Mouse (Mus musculus): ENCODE measurements around the gene Iqgap1. TPM values are rescaled to one million over a fixed set of nuclear protein-coding genes. Genes with fewer than 3 reads are reported as not detected.
"Not testable (repeated sequence)": the region's sequence is repeated elsewhere in the genome, so short reads cannot be mapped to it uniquely, and the experiment has no call there.

Iqgap1 gene
- total RNA-seq, 2 experiments from 2014 or later: 60.2 to 61.0 TPM

DNA sequence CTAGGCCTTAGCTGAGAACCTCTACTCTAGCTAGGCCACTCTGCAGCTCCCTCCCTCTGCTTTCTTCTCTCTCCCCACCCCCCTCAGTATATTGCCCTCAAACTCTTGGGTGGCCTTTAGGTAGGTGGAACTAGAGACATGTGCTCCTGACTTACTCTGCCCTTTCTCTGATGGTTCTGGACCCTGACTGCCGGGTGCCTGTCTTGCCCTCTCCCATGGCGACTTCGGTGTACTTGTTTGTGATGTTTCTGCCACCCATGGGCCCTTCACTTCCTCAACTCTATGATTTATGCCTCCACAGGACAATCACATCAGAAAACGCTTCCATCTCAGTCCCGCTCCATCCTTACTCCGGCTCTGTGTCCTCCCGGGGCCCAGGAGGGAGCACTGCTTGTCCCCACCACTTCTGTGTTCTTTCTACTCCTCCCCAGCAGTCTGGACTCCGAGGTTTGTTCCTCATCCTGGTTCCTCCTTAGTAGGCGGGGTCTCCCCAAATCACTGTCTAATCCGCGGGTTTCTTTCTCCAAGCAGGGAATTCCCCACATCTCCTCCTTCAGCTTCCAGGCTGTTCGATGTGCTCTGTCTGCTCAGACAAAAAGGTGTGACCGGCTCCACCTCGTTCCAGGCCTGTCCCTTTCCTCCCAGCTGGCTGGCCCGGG is 20.0 kb upstream of the Iqgap1 start:
- DNase-seq: no peak
- intact Hi-C loops (cut with DNase I): loop anchor here (5.0 to 10.0 kb wide), 2 partner anchors 43 to 241 kb away; no protein-coding TSS in a partner anchor

DNA sequence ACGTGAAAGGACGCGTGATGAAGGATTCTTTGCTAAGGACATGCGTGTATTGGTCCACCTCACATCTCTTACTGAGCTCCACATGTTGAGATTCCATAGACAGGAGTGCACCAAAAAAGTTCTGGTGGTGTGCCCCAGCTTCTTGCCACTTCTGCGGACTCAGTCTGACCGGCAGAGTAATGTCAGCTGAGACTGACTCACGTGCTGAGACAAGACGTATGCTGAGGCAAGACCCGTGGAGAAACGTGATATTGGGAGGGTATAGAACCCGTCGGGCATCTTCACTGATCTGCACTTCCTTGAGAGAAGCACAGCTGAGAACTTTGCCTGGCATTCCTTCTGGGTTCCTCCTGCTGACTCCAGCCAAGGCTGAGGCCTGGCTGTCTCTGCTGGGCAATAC is 18.9 kb upstream of the Iqgap1 start:
- intact Hi-C loops (cut with DNase I): loop anchor here (5.0 to 10.0 kb wide), 2 partner anchors 42 to 240 kb away; no protein-coding TSS in a partner anchor
- no peak for DNase-seq

DNA sequence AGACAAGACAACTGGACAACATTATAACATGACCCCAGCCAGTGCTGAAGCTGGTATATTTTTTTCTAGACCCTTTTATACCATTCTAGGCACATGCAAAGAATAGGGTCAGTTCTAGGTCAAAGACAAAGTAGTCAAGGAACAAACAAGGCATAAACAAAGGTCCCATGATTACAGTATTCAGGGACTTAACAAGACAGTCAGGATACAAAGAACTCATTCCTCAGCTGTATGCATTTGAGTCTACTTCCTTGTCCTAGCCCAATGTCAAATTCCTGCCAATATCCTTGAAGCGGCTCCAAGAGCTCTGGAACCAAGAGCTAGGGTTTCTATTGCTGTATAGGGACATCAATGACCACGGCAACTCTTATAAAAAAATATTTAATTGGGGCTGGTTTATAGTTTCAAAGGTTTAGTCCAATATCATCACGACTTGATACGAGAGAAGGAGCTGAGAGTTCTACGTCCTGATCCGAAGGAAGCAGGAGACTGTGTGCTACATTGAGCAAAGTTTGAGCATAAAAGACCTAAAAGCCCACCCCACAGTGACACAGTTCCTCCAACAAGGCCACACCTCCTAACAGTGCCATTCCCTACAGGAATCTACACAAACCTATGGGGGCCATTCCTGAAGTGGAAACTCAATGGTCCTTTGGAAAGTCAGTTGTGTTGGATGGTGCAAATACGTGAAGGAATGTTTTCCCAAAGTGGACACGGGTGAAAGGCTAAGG is 18.3 kb upstream of the Iqgap1 start:
- intact Hi-C loops (cut with DNase I): loop anchor here (10.0 kb wide), 1 partner anchor 239 kb away; no protein-coding TSS in a partner anchor
- DNase-seq: no peak

DNA sequence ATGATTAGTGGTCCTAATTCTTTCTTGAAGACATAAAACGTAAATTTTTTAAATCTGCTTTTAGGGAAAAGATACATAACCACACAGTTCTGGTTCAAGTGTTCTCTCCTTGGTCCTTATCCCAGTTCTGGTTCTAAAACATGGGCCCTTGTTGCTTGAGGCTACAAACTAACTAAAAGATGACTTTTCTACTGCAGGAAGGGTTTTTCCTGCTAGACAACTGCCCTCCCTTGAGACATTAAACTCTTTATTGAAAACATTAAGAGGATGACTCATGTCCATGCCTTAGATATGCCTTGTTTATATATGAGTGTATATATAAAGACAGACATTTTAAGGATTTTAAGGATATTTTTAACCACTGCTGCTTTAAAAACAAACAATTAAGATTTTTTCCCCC is 17.4 kb upstream of the Iqgap1 start:
- DNase-seq: no peak
- intact Hi-C loops (cut with DNase I): loop anchor here (10.0 kb wide), 1 partner anchor 238 kb away; no protein-coding TSS in a partner anchor

DNA sequence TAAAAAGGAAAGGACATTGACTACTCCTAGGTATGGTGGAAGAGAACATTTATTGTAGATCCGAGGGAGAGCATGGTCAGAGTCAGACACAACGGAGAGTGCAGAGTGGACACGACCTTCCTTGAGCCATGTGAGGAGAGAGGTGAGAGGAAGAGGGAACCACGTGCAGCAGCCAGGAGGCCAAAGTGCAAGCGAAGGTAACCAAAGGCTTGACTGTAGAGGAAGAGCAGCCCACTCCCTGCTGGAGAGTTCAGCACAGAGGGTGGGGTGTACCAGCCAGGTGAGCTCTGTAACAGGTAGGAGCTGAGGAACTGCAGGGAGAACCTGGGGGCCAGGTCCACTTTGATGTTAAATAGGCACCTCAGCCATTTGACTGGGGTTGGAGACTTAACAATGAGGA is 16.4 kb upstream of the Iqgap1 start:
- intact Hi-C loops (cut with DNase I): loop anchor here (10.0 kb wide), 1 partner anchor 237 kb away; no protein-coding TSS in a partner anchor

DNA sequence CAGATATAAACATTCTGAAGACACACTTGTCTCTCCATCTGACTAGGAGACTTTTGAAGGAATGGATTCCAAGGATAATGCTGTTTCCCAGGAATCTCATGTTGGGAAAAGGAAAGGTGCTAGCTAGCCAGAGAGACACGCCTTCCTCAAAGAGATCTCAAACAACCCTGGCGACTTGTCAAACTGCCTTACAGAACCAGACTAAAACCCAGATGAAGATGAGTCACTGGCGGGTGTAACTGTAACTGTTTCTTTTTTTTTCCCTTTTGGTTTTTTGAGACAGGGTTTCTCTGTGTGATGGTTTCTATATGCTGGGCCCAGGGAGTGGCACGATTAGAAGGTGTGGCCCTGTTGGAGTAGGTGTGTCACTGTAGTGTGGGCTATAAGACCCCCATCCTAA is 15.2 kb upstream of the Iqgap1 start:
- DNase-seq: no peak

More for the DNA sequence above, 16.4 kb upstream of the Iqgap1 start:
- no peak for DNase-seq

DNA sequence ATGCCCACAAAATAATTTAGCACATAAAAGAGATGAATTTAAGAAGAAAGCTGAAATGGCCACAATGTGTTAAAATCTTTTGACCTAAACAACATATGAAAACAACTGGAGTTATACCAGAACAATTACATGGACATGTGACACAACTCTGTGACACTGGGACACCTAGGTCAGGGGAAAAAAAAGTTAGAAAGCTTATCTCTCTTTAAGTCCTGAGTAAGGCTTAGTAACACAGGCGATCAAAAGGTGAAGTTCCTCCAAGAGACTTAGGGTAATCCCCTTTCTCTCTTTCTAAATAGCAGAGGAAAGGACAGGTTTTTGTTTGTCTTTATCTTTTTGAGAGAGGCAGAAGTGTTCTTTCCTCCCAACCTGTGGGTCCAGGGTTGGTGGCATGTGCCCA is 14.5 kb upstream of the Iqgap1 start:
- no peak for DNase-seq
- intact Hi-C loops (cut with DNase I): loop anchor here (10.0 kb wide), 1 partner anchor 235 kb away; no protein-coding TSS in a partner anchor

More for the DNA sequence above, 15.2 kb upstream of the Iqgap1 start:
- intact Hi-C loops (cut with DNase I): loop anchor here (10.0 kb wide), 1 partner anchor 236 kb away; no protein-coding TSS in a partner anchor

DNA sequence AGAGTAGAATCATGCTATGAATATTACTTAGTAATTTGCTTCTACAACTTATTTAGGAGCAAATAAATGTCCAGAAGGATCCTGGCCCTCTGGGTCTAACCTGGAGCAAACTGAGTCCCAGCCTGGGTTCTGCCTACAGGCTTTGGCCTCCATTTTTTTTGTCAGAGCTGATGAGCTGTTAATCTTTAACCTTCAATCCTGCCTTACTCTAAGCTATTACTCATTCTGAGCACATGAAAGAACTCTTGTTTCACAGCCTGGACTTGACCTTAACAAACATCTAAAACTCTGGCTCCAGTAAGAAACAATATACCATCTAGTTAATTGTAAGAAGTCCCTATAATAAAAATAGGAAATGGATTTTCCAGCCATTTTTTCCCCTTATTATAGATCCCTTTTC is 14.0 kb upstream of the Iqgap1 start:
- intact Hi-C loops (cut with DNase I): loop anchor here (10.0 kb wide), 1 partner anchor 235 kb away; no protein-coding TSS in a partner anchor
- DNase-seq: no peak

DNA sequence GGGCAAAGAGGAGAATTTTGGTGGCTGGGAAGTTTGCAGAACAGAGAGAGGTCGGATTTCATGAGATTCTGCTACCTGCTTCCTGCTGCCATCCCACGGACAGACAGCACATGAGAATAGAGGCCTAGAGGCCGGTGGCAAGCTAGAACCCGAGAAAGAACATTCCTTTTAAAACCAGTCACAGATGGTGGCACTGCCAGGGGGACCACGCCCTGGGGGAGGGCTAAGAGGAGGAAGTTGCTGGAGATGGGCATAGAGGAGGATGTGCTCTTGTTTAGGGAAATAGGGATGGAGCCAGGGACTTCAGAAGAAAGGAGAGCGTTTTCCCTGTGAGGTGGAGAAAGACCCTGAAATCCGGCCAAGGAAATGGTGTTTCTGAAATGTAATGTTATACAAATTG is 12.5 kb upstream of the Iqgap1 start:
- intact Hi-C loops (cut with DNase I): no loop called here
- DNase-seq: no peak

DNA sequence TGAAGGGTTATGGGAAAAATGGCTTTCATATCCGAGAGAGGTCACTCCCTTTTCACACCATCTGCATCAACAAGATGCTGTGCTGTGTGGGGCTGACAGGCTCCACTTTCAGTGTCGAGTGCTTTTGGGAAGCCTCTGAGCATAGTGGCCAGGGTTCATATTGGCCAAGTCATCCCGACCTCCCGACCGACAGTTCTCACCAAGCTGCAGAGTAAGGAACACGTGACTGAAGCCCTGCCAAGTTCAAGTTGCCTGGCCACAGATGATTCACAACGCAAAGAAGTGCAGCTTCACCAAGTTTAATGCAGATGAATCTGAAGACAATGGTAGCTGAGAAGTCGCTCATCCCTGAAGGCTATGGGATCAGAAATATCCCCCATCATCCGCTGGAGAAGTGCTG is 12.0 kb upstream of the Iqgap1 start:
- peak in 1 of 2 experiments; percentile 50 for DNase-seq

DNA sequence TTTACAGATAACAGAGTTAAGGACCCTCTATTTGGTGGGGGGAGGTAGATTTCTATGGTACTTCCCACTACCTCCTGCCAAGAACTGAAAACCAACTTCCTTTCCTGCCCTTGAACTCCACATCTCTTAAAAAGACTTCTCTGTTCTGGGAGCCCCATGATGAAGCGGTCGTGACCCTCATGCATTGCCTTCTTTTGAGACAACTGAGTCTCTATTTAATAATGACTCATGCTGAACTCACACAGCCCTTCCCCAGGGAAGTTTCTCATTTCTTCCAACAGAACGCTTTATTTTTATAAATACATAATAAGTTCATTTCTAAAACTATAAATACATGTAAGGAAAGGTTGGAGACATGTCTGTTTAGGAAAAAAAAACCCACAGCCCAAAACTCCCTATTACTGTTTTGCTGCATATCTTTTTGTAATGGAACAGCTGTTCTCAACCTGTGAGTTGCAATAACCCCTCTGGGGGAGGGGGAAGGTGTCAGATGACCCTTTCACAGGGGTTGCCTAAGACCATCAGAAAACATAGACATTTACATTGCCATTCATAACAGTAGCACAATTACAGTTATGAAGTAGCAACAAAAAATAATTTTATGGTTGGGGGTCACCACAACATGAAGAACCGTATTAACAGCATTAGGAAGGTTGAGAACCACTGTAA is 10.3 kb upstream of the Iqgap1 start:
- intact Hi-C loops (cut with DNase I): no loop called here
- no peak for DNase-seq

More for the DNA sequence above, 12.0 kb upstream of the Iqgap1 start:
- intact Hi-C loops (cut with DNase I): no loop called here

DNA sequence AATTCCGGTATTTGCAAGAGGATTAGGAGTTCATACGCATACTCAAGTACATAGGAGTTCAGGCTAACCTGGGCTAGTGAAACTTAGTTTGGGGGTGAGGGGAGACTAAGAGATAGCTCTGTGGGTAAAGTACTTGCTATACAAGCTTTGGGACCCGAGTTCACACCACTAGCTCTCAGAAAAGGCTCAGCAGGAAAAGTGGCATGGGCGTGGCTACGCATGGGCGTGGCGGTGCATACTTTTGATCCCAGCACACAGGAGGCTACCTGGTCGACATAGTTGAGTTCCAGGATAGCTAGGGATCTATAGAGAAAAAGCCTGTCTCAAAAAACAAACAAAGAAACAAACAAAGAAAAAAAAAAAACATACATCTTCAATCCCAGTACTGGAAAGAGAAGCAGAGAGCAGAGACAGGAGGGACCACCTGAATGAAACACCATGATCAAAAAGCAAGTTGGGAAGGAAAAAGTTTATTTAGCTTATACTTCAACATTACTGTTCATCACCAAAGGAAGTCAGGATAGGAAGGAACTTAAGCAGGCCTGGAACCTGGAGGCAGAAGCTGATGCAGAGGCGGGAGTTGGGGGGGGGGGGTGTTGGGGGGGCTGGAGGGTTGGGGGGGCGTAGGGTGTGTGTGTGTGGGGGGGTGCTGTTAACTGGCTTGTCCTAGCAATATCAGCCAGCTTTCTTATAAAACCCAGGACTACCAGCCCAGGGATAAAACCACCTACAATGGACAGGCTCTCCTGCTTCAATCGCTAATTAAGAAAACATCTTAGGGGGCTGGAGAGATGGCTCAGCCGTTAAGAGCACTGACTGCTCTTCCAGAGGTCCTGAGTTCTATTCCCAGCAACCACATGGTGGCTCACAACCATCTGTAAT is 8.1 kb upstream of the Iqgap1 start:
- no peak for DNase-seq
- intact Hi-C loops (cut with DNase I): no loop called here

DNA sequence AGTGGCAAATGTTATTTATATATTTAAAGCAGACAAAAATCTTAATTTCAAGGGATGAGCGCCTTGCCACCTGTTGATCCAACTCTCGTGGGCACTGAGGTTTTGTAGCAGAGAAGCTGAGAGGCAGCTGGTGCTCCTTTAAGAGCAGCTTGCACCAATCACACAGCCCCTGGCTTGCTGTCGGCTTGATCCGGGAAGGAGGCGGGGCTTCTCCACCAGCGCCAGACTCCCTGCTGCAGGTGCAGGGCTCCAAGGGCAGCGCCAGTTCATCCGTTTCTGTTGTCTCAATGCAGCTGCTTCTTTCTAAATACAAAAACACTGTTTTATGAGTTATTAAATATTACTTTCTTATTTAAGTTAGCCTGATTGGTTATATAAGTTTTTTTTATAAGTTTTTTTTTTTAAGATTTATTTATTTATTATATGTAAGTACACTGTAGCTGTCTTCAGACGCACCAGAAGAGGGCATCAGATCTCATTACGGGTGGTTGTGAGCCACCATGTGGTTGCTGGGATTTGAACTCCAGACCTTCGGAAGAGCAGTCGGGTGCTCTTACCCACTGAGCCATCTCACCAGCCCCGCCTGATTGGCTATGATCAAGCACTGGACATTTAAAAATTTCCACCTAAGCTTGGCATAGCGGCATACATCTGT is 7.3 kb upstream of the Iqgap1 start:
- intact Hi-C loops (cut with DNase I): not testable (repeated sequence)
- DNase-seq: peak; percentile 49 to 65

DNA sequence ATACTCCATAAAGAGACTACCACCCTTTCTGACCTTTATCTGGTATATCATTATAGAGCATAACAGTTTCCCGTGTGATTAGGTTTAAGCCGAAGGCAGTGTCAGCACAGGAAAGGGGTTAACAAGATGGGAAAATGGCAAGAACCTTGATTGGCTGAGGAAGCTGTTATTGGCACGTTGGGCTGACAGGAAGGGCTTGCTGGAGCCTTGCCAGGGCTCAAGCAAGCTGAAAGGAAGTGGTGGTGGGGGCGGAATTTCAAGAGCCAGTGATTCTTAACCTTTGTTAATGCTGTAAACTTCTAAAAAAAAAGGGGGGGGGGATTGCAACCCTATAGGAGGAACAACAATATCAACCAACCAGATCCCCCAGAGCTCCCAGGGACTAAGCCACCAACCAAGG is 6.4 kb upstream of the Iqgap1 start:
- intact Hi-C loops (cut with DNase I): no loop called here
- DNase-seq: peak; percentile 56 to 65

DNA sequence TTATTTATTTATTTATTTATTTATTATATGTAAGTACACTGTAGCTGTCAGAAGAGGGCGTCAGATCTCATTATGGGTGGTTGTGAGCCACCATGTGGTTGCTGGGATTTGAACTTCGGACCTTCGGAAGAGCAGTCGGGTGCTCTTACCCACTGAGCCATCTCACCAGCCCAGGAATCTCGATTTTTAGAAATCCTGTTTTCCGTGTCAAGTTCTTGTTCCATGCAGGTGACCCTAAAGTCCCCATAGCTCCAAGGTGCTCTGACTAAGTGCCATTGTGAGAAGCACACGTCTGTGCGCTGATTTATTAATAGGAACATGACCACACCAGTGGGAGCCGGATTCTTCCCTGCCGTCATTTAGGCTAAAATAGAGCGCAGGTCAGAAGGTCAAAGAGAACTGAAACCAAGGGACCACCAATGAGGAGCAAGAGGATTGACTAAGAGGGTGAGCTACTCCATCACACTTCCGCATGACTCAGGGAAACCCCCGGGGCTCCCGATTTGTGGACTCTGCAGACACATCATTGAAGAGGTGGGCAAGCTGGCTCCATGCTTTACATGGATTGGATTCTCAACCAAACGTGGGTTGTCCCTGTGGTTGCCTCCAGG is 4.5 kb upstream of the Iqgap1 start:
- DNase-seq: peak; percentile 14 to 28

DNA sequence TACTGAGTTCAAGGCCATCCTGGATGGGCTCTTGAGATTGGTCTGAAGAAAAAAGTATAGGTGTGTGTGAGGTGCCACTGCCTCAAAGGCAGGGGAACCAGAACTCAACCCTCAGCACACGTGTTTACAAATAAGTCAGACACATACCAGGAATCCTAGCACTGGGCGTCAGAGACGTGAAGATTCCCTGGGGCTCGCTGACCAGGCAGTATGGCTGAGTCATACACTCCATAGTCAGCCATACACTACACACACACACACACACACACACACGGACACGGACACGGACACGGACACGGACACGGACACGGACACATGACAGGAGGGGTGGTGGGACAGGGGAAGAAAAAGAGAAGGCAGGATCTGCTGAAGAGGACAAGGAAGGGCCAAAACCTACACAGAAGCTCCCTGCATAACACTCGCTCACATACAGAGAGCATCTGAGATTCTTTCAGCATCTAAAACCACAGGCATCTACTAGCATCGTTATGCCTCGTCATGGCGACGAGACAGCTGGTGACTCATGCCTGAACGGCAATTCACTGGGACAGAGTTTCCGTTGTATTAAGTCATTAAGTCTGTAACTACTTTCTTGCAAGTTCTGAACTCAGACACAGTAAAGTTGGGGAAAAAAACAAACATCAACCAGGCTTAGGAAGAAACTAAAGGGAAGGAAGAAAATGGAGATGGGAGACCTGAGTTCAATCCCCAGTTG is 2.5 kb upstream of the Iqgap1 start:
- intact Hi-C loops (cut with DNase I): no loop called here
- peak; percentile 21 to 33 for DNase-seq

More for the DNA sequence above, 4.5 kb upstream of the Iqgap1 start:
- intact Hi-C loops (cut with DNase I): no loop called here

DNA sequence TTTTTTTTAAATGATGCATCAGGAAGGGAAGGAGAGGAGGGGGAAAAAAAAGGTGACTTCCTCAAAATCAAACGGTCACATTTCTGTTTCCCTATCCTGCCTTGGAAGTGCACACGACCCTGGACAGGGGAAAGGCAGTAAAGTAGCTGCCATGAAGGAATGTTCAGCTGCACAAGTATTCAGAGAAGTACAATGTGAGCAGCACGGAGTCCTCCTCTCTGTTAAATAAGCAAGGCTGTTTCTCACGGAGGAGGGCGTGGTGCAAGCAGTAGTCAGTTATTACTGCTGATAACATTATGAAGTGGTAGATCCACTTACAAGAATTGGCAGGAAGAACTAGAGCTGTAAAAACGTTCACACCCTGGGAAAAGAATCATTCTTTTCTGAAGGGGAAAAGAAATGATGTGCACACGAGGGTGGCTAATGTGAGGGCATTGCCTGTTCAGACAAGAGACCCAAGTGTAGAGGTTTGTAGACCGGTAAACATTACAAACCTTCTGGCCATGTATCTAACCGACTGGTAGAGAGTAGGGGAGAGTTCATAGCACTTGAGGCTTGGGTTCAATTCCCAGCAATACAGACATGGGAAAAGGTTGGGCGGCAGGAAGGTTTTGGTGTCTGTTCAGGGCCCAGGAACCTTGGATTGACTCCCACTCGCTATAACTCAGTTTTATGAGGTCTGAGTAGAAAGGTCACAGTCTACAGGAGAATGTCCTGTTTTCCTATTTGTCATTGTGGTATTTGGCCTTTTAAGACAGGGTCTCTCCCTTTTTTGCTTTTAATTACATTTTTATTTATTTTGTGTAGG is 1.7 kb downstream of the Iqgap1 start:
- DNase-seq: no peak
- intact Hi-C loops (cut with DNase I): no loop called here

DNA sequence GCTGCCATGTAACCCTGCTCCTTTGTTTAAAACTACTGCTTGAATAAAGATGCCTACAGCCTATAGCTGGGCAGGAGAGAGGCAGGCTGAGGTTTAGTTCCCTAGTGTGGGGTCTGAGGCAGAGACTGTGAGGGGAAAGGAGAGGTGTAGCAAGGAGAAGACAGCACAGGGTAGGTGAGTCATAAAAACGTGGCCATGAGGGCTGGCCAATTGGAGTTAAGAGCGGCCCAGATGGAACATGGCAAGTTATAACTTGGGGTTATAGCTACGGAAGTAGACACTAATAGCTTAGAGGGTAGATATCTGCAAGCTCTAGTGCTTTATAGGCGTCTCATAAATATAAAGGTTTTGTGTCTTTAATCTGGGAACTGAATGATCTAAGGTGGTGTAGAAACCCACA is 2.5 kb downstream of the Iqgap1 start:
- DNase-seq: no peak

More for the DNA sequence above, 2.5 kb downstream of the Iqgap1 start:
- intact Hi-C loops (cut with DNase I): no loop called here

Measured in heart, postnatal 14 days (tissue).